Mouse (Mus musculus) embryonic facial prominence, embryonic 11.5 days (tissue): ENCODE measurements at regions not wholly inside any gene's neighbourhood (a gene's known extent, or its start where the extent isn't known, plus 50 kb on each side); places are given as distances from the start of the nearest gene placed in this dataset.

ENCODE experiments used
- ATAC-seq: fragments of 200-750 bp; cut with Nextera tagmentation; replicated peaks from 2 replicates; pipeline ENCODE4 v1.8.0; 2017; ENCODE audit warnings: low read depth; ENCODE audit not compliant: insufficient number of reproducible peaks, low FRiP score, low TSS enrichment
- DNase-seq: peaks from one replicate; pipeline ENCODE4 v3.0.0-alpha.2; 2015; ENCODE audit warnings: low spot score
- H3K27ac ChIP-seq: fragments of 300-500 bp; sonication (generic); replicated peaks from 2 replicates; pipeline ENCODE4 v1.5.1; 2014; ENCODE audit warnings: mild to moderate bottlenecking, low read depth, low read length, control low read depth
- H3K27me3 ChIP-seq: fragments of 300-500 bp; sonication (generic); 2 replicates; pipeline ENCODE4 v1.6.1; 2014; ENCODE audit warnings: mild to moderate bottlenecking, low read length, moderate library complexity, mixed read lengths; ENCODE audit not compliant: control insufficient read depth, insufficient read depth
- H3K36me3 ChIP-seq: fragments of 300-500 bp; sonication (generic); replicated peaks from 2 replicates; pipeline ENCODE4 v1.6.1; 2014; ENCODE audit warnings: low read depth, mild to moderate bottlenecking, low read length, moderate library complexity, mixed read lengths; ENCODE audit not compliant: control insufficient read depth, insufficient read depth
- H3K4me1 ChIP-seq: fragments of 300-500 bp; sonication (generic); 2 replicates; pipeline ENCODE4 v1.6.1; 2014; ENCODE audit warnings: low read length, mixed read lengths; ENCODE audit not compliant: control insufficient read depth, insufficient read depth
- H3K4me2 ChIP-seq: fragments of 300-500 bp; sonication (generic); 2 replicates; pipeline ENCODE4 v1.6.1; 2014; ENCODE audit warnings: low read depth, mild to moderate bottlenecking, control low read depth, low read length, moderate library complexity
- H3K4me3 ChIP-seq: fragments of 300-500 bp; sonication (generic); 2 replicates; pipeline ENCODE4 v1.5.1; 2014; ENCODE audit warnings: low read depth, low read length, control low read depth
- H3K9ac ChIP-seq: fragments of 300-500 bp; sonication (generic); replicated peaks from 2 replicates; pipeline ENCODE4 v1.6.1; 2014; ENCODE audit warnings: mild to moderate bottlenecking, control low read depth, low read length
- H3K9me3 ChIP-seq: fragments of 300-500 bp; sonication (generic); replicated peaks from 2 replicates; pipeline ENCODE4 v1.6.1; 2016; ENCODE audit warnings: mild to moderate bottlenecking, low read length, inconsistent platforms, mixed read lengths; ENCODE audit not compliant: control insufficient read depth
- WGBS: fragments of 180-500 bp; shearing (Covaris S2); extraction: QIAGEN DNeasy Blood & Tissue Kit; methylation state at CpG from one replicate; pipeline ENCODE4 v1.1.7; 2014; 5-methylcytosine and 5-hydroxymethylcytosine counted together

- Histone ChIP-seq H3K4me3 (no peak overlapping the region), H3K27ac (no peak overlapping the region), H3K4me1 (no peaks in the 10 kb centered on the region), H3K4me2 (no peak overlapping the region), H3K36me3 (no peaks in the 10 kb centered on the region), H3K27me3 (no peaks in the 10 kb centered on the region), H3K9me3 (no peaks in the 10 kb centered on the region), H3K9ac (no peak overlapping the region)
- ATAC-seq: no peak
- 56% methylated on average over 3 of the region's 3 CpGs for WGBS
- no peak for DNase-seq
Observed at GRCm38 (mm10) chr1:77175214-77175613, 339.7 kb downstream of the Epha4 start.

- ATAC-seq (no peak), DNase-seq (no peak)
- Histone ChIP-seq H3K9me3 (no peaks in the 10 kb centered on the region), H3K4me1 (no peaks in the 10 kb centered on the region), H3K4me3 (no peak overlapping the region), H3K27me3 (no peaks in the 10 kb centered on the region), H3K27ac (no peak overlapping the region), H3K4me2 (no peak overlapping the region), H3K9ac (no peak overlapping the region), H3K36me3 (no peaks in the 10 kb centered on the region)
- 93% methylated on average over 2 of the region's 2 CpGs for WGBS
Observed at GRCm38 (mm10) chr1:77176516-77176915, 338.4 kb downstream of the Epha4 start.

GRCm38 (mm10) chr1:77183965-77184364 lies 330.9 kb downstream of the Epha4 start:
- Histone ChIP-seq H3K4me1 (no peaks in the 10 kb centered on the region), H3K36me3 (no peaks in the 10 kb centered on the region), H3K9ac (no peak overlapping the region), H3K27me3 (no peaks in the 10 kb centered on the region), H3K9me3 (no peaks in the 10 kb centered on the region), H3K4me3 (no peak overlapping the region), H3K27ac (no peak overlapping the region), H3K4me2 (no peak overlapping the region)
- DNase-seq: no peak
- 82% methylated on average over 2 of the region's 2 CpGs for WGBS
- no peak for ATAC-seq

GRCm38 (mm10) chr1:77190141-77190540 lies 324.7 kb downstream of the Epha4 start:
- 57% methylated on average over 3 of the region's 3 CpGs for whole genome bisulfite sequencing
- no peak overlapping the region for H3K4me3 ChIP-seq
- H3K27me3 ChIP-seq: no peaks in the 10 kb centered on the region
- no peak overlapping the region for H3K9ac ChIP-seq
- H3K27ac ChIP-seq: no peak overlapping the region
- no peak overlapping the region for H3K4me2 ChIP-seq
- ATAC-seq (no peak), DNase-seq (no peak)
- H3K36me3 ChIP-seq: no peaks in the 10 kb centered on the region
- H3K9me3 ChIP-seq: no peaks in the 10 kb centered on the region
- no peaks in the 10 kb centered on the region for H3K4me1 ChIP-seq

GRCm38 (mm10) chr1:77201321-77201917 lies 313.5 kb downstream of the Epha4 start:
- Histone ChIP-seq H3K27ac (no peak overlapping the region), H3K4me2 (no peak overlapping the region), H3K36me3 (no peaks in the 10 kb centered on the region), H3K9ac (no peak overlapping the region), H3K9me3 (no peaks in the 10 kb centered on the region), H3K4me1 (no peaks in the 10 kb centered on the region), H3K4me3 (no peak overlapping the region), H3K27me3 (no peaks in the 10 kb centered on the region)
- 80% methylated on average over 3 of the region's 3 CpGs for WGBS
- ATAC-seq (no peak), DNase-seq (no peak)

- Histone ChIP-seq H3K4me2 (no peak overlapping the region), H3K27ac (no peak overlapping the region), H3K36me3 (no peaks in the 10 kb centered on the region), H3K9me3 (no peaks in the 10 kb centered on the region), H3K4me1 (no peaks in the 10 kb centered on the region), H3K4me3 (no peak overlapping the region), H3K9ac (no peak overlapping the region), H3K27me3 (no peaks in the 10 kb centered on the region)
- no peak for DNase-seq
- WGBS: 82% methylated on average over 4 of the region's 4 CpGs
- ATAC-seq: no peak
Observed at GRCm38 (mm10) chr1:77202948-77203347, 311.9 kb downstream of the Epha4 start.

GRCm38 (mm10) chr1:77206535-77206934 lies 308.4 kb downstream of the Epha4 start:
- Histone ChIP-seq H3K4me2 (no peak overlapping the region), H3K27ac (no peak overlapping the region)
- no peak for ATAC-seq

GRCm38 (mm10) chr1:77209395-77209794 lies 305.5 kb downstream of the Epha4 start:
- Histone ChIP-seq H3K4me3 (no peak overlapping the region), H3K27ac (no peak overlapping the region), H3K4me1 (no peaks in the 10 kb centered on the region), H3K9me3 (no peaks in the 10 kb centered on the region), H3K9ac (no peak overlapping the region), H3K36me3 (no peaks in the 10 kb centered on the region), H3K27me3 (no peaks in the 10 kb centered on the region), H3K4me2 (no peak overlapping the region)
- DNase-seq (no peak), ATAC-seq (no peak)
- 85% methylated on average over 3 of the region's 3 CpGs for WGBS

More at GRCm38 (mm10) chr1:77206535-77206934, 308.4 kb downstream of the Epha4 start:
- Histone ChIP-seq H3K4me3 (no peak overlapping the region), H3K36me3 (no peaks in the 10 kb centered on the region), H3K4me1 (no peaks in the 10 kb centered on the region), H3K9ac (no peak overlapping the region), H3K27me3 (no peaks in the 10 kb centered on the region), H3K9me3 (no peaks in the 10 kb centered on the region)
- 74% methylated on average over 1 of the region's 1 CpGs for WGBS
- no peak for DNase-seq
